Comparison of ENCODE assay signal across 38 mouse cellular contexts in genomic region chr5:90760303-90760702, GRCm38 (mm10). TPM values are rescaled to one million over a fixed set of nuclear protein-coding genes. Genes with fewer than 3 reads are reported as not detected.
"Had no signal": no experiment of that assay in that cellular context is flagged by ENCODE, and none has a peak within 500 bp of the region (broad histone marks: within the 10 kb centered on the region; RNA-seq: fewer than 3 reads in every experiment).

No protein-coding gene starts in this region.

- H3K9me3 ChIP-seq: heart, embryonic 13.5 days; heart, embryonic 15.5 days; hindbrain, embryonic 10.5 days; hindbrain, embryonic 12.5 days; limb, embryonic 10.5 days; limb, embryonic 12.5 days; liver, embryonic 13.5 days had no signal

- H3K4me2 ChIP-seq: liver, embryonic 13.5 days had no signal

- H3K4me3 ChIP-seq: heart, adult 2 months; liver, embryonic 13.5 days had no signal

- H3K27ac ChIP-seq: heart, adult 2 months; heart, embryonic 13.5 days; heart, embryonic 15.5 days; hindbrain, embryonic 10.5 days; hindbrain, embryonic 12.5 days; hindbrain, embryonic 14.5 days; hindbrain, postnatal 0 days; layer of hippocampus, adult 2 months; limb, embryonic 10.5 days; limb, embryonic 12.5 days; liver, embryonic 13.5 days had no signal

- H3K9ac ChIP-seq: heart, embryonic 13.5 days; heart, embryonic 15.5 days; hindbrain, embryonic 12.5 days; limb, embryonic 12.5 days; liver, embryonic 13.5 days had no signal

- DNase-seq: forebrain, postnatal 0 days; gastrocnemius, postnatal 14 days; gastrocnemius, postnatal 36 days; heart, adult 11 months; heart, adult 2 months; heart, postnatal 4 days; kidney, adult 18-20 months; kidney, adult 8-10 months; kidney, postnatal 10 days; kidney, postnatal 25 days; kidney, postnatal 4 days; layer of hippocampus, postnatal 36 days; liver; liver, embryonic 13.5 days had no signal

- H3K36me3 ChIP-seq: heart, embryonic 13.5 days; heart, embryonic 15.5 days; hindbrain, embryonic 10.5 days; hindbrain, embryonic 12.5 days; limb, embryonic 10.5 days; limb, embryonic 12.5 days; liver, embryonic 13.5 days had no signal

RNA-seq across cellular contexts. Expression of gene Cxcl5, which starts 1.1 kb away (rescaled TPM):
- total RNA-seq: gastrocnemius, adult 18-20 months; gastrocnemius, adult 8-10 months; gastrocnemius, postnatal 14 days; gastrocnemius, postnatal 36 days; heart, postnatal 4 days; hindbrain, postnatal 0 days; layer of hippocampus, postnatal 36 days had no signal
- polyA plus RNA-seq: heart, embryonic 15.5 days; hindbrain, embryonic 10.5 days; kidney, embryonic 16.5 days; limb, embryonic 12.5 days had no signal

RNA-seq across cellular contexts. Expression of gene Ppbp, which starts 8.0 kb away (rescaled TPM):
- total RNA-seq: layer of hippocampus, postnatal 10 days; layer of hippocampus, postnatal 36 days had no signal

RNA-seq across cellular contexts. Expression of gene Cxcl3, which starts 25.6 kb away (rescaled TPM):
- total RNA-seq: forebrain, postnatal 0 days; gastrocnemius, adult 18-20 months; gastrocnemius, adult 8-10 months; gastrocnemius, postnatal 14 days; gastrocnemius, postnatal 36 days; heart, adult 2 months; heart, postnatal 25 days; heart, postnatal 4 days; hindbrain, postnatal 0 days; layer of hippocampus, adult 2 months; layer of hippocampus, postnatal 10 days; layer of hippocampus, postnatal 36 days; left cerebral cortex, adult 18-20 months; left cerebral cortex, adult 8-10 months; left cerebral cortex, postnatal 14 days; left cerebral cortex, postnatal 36 days had no signal
- polyA plus RNA-seq: forebrain, postnatal 0 days; heart, adult 2 months; heart, embryonic 11.5 days; heart, embryonic 13.5 days; heart, embryonic 15.5 days; heart, postnatal 0 days; hindbrain, embryonic 10.5 days; hindbrain, embryonic 12.5 days; hindbrain, embryonic 14.5 days; intestine, embryonic 14.5 days; kidney, embryonic 14.5 days; kidney, embryonic 16.5 days; limb, embryonic 10.5 days; limb, embryonic 12.5 days; liver, embryonic 13.5 days had no signal

RNA-seq across cellular contexts. Expression of gene Cxcl15, which starts 34.0 kb away (rescaled TPM):
- total RNA-seq: forebrain, postnatal 0 days; gastrocnemius, adult 18-20 months; gastrocnemius, adult 8-10 months; gastrocnemius, postnatal 14 days; gastrocnemius, postnatal 36 days; heart, adult 2 months; heart, postnatal 25 days; heart, postnatal 4 days; hindbrain, postnatal 0 days; layer of hippocampus, adult 2 months; layer of hippocampus, postnatal 10 days; layer of hippocampus, postnatal 36 days; left cerebral cortex, adult 18-20 months; left cerebral cortex, adult 8-10 months; left cerebral cortex, postnatal 14 days; left cerebral cortex, postnatal 36 days had no signal
- polyA plus RNA-seq: forebrain, postnatal 0 days; gonadal fat pad, adult 2 months; hindbrain, embryonic 10.5 days; hindbrain, embryonic 12.5 days; hindbrain, embryonic 14.5 days; hindbrain, postnatal 0 days; kidney, embryonic 14.5 days; limb, embryonic 10.5 days; limb, embryonic 12.5 days; liver, embryonic 11.5 days; liver, embryonic 13.5 days had no signal
